Mouse (Mus musculus): ENCODE results near the gene Gzmc. TPM values are rescaled to one million over a fixed set of nuclear protein-coding genes. Genes with fewer than 3 reads are reported as not detected.

Gene Gzmc
- not detected in 2 replicates for polyA plus RNA-seq (2012)

GRCm38 (mm10) chr14:56234556-56234955, at the start of gene Gzmc:
Gzmc (minus strand) TSS chr14:56234656.

GRCm38 (mm10) chr14:56262153-56262552, 27.7 kb upstream of the Gzmc start, which contains the start of gene Gzmb:
Gzmb (minus strand) TSS chr14:56262260.

GRCm38 (mm10) chr14:56211317-56211716, 23.1 kb downstream of the Gzmc start, which contains the start of gene Gzmf:
Gzmf (minus strand) TSS chr14:56211417.

Other genes starting within 250 kb of the Gzmc start
- not detected in 2 replicates for gene Mcpt1, start 216.7 kb downstream of the Gzmc start, polyA plus RNA-seq (2012)
- not detected in 2 replicates for gene Mcpt9, start 204.2 kb downstream of the Gzmc start, polyA plus RNA-seq (2012)
- not detected in 2 replicates for gene Mcpt2, start 192.6 kb downstream of the Gzmc start, polyA plus RNA-seq (2012)
- gene Mcpt4, start 172.3 kb downstream of the Gzmc start, polyA plus RNA-seq (2012), result not detected in 2 replicates
- 6.3 and 6.6 TPM in 2 replicates for gene Mcpt8, start 149.4 kb downstream of the Gzmc start, polyA plus RNA-seq (2012)
- 802 and 1,283 TPM in 2 replicates for gene Ctsg, start 132.1 kb downstream of the Gzmc start, polyA plus RNA-seq (2012)
- gene Gzme, start 114.0 kb downstream of the Gzmc start, polyA plus RNA-seq (2012), result not detected in 2 replicates
- not detected in 2 replicates for gene Gzmd, start 102.0 kb downstream of the Gzmc start, polyA plus RNA-seq (2012)
- not detected in 2 replicates for gene Gzmg, start 75.1 kb downstream of the Gzmc start, polyA plus RNA-seq (2012)
- not detected in 2 replicates for gene Gzmn, start 60.1 kb downstream of the Gzmc start, polyA plus RNA-seq (2012)
- gene Gzmf, start 23.2 kb downstream of the Gzmc start, polyA plus RNA-seq (2012), result not detected in 2 replicates
- gene Gzmb, start 27.6 kb upstream of the Gzmc start, polyA plus RNA-seq (2012), result 2.1 and 2.5 TPM in 2 replicates
- gene Atp12a, start 130.4 kb upstream of the Gzmc start, polyA plus RNA-seq (2012), result not detected in 2 replicates
- 0.17 and 0.39 TPM in 2 replicates for gene Rnf17, start 167.9 kb upstream of the Gzmc start, polyA plus RNA-seq (2012)

Measured in megakaryocyte-erythroid progenitor cell, adult 5 weeks (primary cell).